Mouse (Mus musculus) embryonic facial prominence, embryonic 15.5 days (tissue): ENCODE data around the gene Mex3b. TPM values are rescaled to one million over a fixed set of nuclear protein-coding genes. Genes with fewer than 3 reads are reported as not detected.
A peak's percentile ranks its signal among the peaks of the same experiment; 100 is the strongest.

Experiments
- ATAC-seq: fragments of 200-750 bp; cut with Nextera tagmentation; 2 replicates; pipeline ENCODE4 v1.8.0; 2017; ENCODE audit warnings: low read depth, moderate TSS enrichment; ENCODE audit not compliant: insufficient number of reproducible peaks, low FRiP score, low TSS enrichment
- H3K27ac ChIP-seq: fragments of 300-500 bp; sonication (generic); replicated peaks from 2 replicates; pipeline ENCODE4 v1.5.1; 2015; ENCODE audit warnings: mild to moderate bottlenecking, inconsistent platforms
- H3K27me3 ChIP-seq: fragments of 300-500 bp; sonication (generic); 2 replicates; pipeline ENCODE4 v1.6.1; 2015; ENCODE audit warnings: inconsistent platforms
- H3K36me3 ChIP-seq: fragments of 300-500 bp; sonication (generic); 2 replicates; pipeline ENCODE4 v1.6.1; 2015; ENCODE audit warnings: mild to moderate bottlenecking, inconsistent platforms
- H3K4me1 ChIP-seq: fragments of 300-500 bp; sonication (generic); 2 replicates; pipeline ENCODE4 v1.6.1; 2015; ENCODE audit warnings: inconsistent platforms
- H3K4me2 ChIP-seq: fragments of 300-500 bp; sonication (generic); replicated peaks from 2 replicates; pipeline ENCODE4 v1.6.1; 2015; ENCODE audit warnings: mild to moderate bottlenecking, inconsistent platforms
- H3K4me3 ChIP-seq: fragments of 300-500 bp; sonication (generic); replicated peaks from 2 replicates; pipeline ENCODE4 v1.5.1; 2015; ENCODE audit warnings: mild to moderate bottlenecking, inconsistent platforms
- H3K9ac ChIP-seq: fragments of 300-500 bp; sonication (generic); 2 replicates; pipeline ENCODE4 v1.6.1; 2015; ENCODE audit warnings: inconsistent platforms
- H3K9me3 ChIP-seq: fragments of 300-500 bp; sonication (generic); replicated peaks from 2 replicates; pipeline ENCODE4 v1.6.1; 2016; ENCODE audit warnings: inconsistent platforms
- WGBS: fragments of 180-500 bp; shearing (Covaris S2); methylation state at CpG from one replicate; pipeline ENCODE4 v1.1.7; 2015; 5-methylcytosine and 5-hydroxymethylcytosine counted together
- polyA plus RNA-seq: library from polyadenylated mRNA; unstranded; fragments of >200 nt; fragmentation: Nextera tagmentation; extraction: Ambion mirVana; gene quantifications from 2 replicates; pipeline ENCODE4 v1.2.1, GENCODE M21; 2015

The Mex3b gene
- polyA plus RNA-seq, 1 experiment from 2014 or later, result 17.2 TPM

GRCm38 (mm10) chr7:82850756-82851155 is 16.4 kb upstream of the Mex3b start:
- H3K9ac ChIP-seq, result no peak overlapping the region
- ATAC-seq, result no peak

DNA sequence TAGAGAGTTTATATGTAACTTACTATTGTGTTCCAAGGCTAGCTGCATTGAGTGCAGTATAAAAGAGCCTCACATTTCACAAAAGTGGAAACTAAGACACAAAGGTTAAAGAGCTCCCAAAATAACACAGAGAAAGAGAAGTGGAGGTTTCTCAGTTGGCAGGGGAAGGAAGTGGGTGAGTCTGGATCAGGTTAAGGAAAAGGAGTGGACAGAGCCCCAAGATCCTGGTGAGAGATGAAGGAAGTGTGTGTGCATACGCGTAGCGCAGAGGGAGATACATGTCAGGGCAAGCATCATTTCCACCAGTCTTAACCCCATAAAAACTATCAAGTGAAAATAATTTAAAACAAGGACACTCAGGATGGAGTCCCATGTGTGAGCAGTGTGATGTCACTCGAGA is 15.5 kb upstream of the Mex3b start:
- ATAC-seq, result no peak
- H3K36me3 ChIP-seq, result no peaks in the 10 kb centered on the region
- H3K27ac ChIP-seq, result no peak overlapping the region
- no peak overlapping the region for H3K9ac ChIP-seq
- H3K4me1 ChIP-seq, result peaks cover 8% of the 10 kb centered on the region
- H3K4me2 ChIP-seq, result no peak overlapping the region
- H3K27me3 ChIP-seq, result no peaks in the 10 kb centered on the region
- no peaks in the 10 kb centered on the region for H3K9me3 ChIP-seq
- 85% methylated on average over 4 of the region's 4 CpGs for WGBS
- H3K4me3 ChIP-seq, result no peak overlapping the region

More at GRCm38 (mm10) chr7:82850756-82851155, 16.4 kb upstream of the Mex3b start:
- Histone ChIP-seq H3K4me2 (no peak overlapping the region), H3K9me3 (no peaks in the 10 kb centered on the region), H3K36me3 (no peaks in the 10 kb centered on the region), H3K4me1 (peaks cover 8% of the 10 kb centered on the region), H3K27me3 (no peaks in the 10 kb centered on the region), H3K27ac (no peak overlapping the region), H3K4me3 (no peak overlapping the region)
- WGBS, result 66% methylated on average over 3 of the region's 3 CpGs

DNA sequence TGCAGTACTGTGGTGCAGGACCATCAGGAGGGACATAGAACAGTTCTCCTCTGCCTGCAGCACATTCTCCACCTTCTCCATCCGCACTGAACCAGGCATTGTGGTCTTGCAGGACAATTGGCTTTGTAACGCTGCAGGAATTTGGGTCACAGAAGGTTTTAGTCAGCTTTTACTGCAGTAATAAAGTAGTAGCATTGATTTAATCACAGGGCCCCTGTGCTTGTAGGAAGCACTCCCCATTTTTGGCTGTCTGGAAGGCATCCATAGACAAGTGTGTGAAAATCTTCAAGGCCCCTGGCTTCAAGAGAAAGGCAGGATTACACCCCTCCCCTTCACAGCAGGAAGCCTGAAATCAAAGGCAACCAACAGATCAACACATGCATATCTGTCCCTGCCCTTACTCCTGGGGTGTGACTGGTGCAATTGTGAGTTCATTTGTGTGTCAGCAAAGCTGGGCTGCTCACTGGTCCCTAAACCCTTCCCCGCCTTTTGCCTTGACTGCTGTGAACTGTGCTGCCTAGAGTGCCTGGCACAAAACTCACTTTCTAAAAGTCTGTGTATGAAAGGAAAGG is 12.9 kb upstream of the Mex3b start:
- no peak for ATAC-seq
- no peak overlapping the region for H3K4me2 ChIP-seq
- no peak overlapping the region for H3K4me3 ChIP-seq
- 35% methylated on average over 3 of the region's 3 CpGs for WGBS
- no peaks in the 10 kb centered on the region for H3K36me3 ChIP-seq
- no peaks in the 10 kb centered on the region for H3K27me3 ChIP-seq
- H3K9ac ChIP-seq, result no peak overlapping the region
- H3K27ac ChIP-seq, result 0 out of 2 replicates have a peak overlapping the region, but pooled peaks have one; percentile 3
- H3K4me1 ChIP-seq, result peaks cover 8% of the 10 kb centered on the region
- no peaks in the 10 kb centered on the region for H3K9me3 ChIP-seq

DNA sequence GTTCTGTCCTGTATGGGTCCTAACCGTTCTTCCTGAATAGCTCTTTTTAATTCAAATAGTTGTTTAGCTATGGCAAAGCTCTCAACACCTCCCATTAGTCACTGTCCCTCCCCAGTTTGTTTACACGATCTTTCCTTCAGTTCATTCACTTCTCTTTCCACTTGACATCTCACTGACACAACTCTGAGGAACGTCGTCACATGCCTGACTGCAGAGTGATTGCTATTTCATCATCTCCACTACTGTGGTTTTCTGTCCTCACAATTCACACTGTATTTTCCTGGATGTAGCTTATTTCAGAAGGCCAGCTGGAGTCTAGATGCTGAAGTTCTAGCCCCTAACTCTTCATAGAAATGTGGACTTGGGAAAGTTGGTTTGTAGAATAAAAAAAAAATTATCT is 8.5 kb upstream of the Mex3b start:
- ATAC-seq, result no peak
- H3K36me3 ChIP-seq, result no peaks in the 10 kb centered on the region
- WGBS, result 59% methylated on average over 4 of the region's 4 CpGs
- no peak overlapping the region for H3K4me3 ChIP-seq
- H3K27me3 ChIP-seq, result no peaks in the 10 kb centered on the region
- no peak overlapping the region for H3K27ac ChIP-seq
- no peak overlapping the region for H3K4me2 ChIP-seq
- no peaks in the 10 kb centered on the region for H3K9me3 ChIP-seq
- peaks cover 8% of the 10 kb centered on the region for H3K4me1 ChIP-seq
- H3K9ac ChIP-seq, result no peak overlapping the region

- Histone ChIP-seq H3K27me3 (no peaks in the 10 kb centered on the region), H3K27ac (no peak overlapping the region), H3K4me2 (no peak overlapping the region), H3K4me3 (no peak overlapping the region), H3K9me3 (no peaks in the 10 kb centered on the region), H3K4me1 (peaks cover 12% of the 10 kb centered on the region), H3K9ac (no peak overlapping the region), H3K36me3 (no peaks in the 10 kb centered on the region)
- WGBS, result 63% methylated on average over 2 of the region's 2 CpGs
- ATAC-seq, result no peak
Observed at GRCm38 (mm10) chr7:82860626-82861025, 6.5 kb upstream of the Mex3b start.

DNA sequence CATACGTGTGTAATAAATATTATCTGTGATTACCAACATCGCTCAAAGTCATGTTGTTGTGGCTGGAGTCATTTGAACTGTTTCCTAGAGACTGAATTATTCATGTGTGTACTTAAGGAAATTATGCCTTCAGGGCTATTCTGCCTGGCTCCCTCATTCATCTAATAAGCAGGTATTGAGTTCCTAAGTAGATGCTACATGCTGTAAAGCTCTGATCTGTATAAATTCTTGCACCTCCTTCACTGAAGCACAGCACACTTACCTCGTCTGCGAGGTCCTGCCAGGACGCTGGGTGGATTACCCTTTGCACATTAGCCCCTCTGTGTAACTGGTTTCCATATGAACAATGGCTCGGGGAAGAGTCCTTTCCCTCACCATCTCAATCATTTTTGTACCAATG is 3.8 kb upstream of the Mex3b start:
- H3K4me1 ChIP-seq, result peaks cover 12% of the 10 kb centered on the region
- no peak overlapping the region for H3K4me3 ChIP-seq
- WGBS, result 42% methylated on average over 6 of the region's 6 CpGs
- peak overlapping the region; percentile 12; the same call in 1 of the 2 replicates for H3K27ac ChIP-seq
- no peaks in the 10 kb centered on the region for H3K9me3 ChIP-seq
- H3K4me2 ChIP-seq, result no peak overlapping the region
- no peak overlapping the region for H3K9ac ChIP-seq
- no peaks in the 10 kb centered on the region for H3K27me3 ChIP-seq
- H3K36me3 ChIP-seq, result no peaks in the 10 kb centered on the region
- ATAC-seq, result no peak

- H3K36me3 ChIP-seq, result no peaks in the 10 kb centered on the region
- peaks cover 19% of the 10 kb centered on the region for H3K4me1 ChIP-seq
- no peaks in the 10 kb centered on the region for H3K27me3 ChIP-seq
- peak overlapping the region; percentile 82 for H3K4me3 ChIP-seq
- WGBS, result 37% methylated on average over 8 of the region's 8 CpGs
- H3K27ac ChIP-seq, result peak overlapping the region; percentile 99
- H3K4me2 ChIP-seq, result peak overlapping the region; percentile 94
- no peaks in the 10 kb centered on the region for H3K9me3 ChIP-seq
- H3K9ac ChIP-seq, result no peak overlapping the region
- no peak for ATAC-seq
Observed at GRCm38 (mm10) chr7:82864260-82864990, 2.7 kb upstream of the Mex3b start.

GRCm38 (mm10) chr7:82864991-82865771 is 2.0 kb upstream of the Mex3b start:
- Histone ChIP-seq H3K4me2 (peak overlapping the region; percentile 94), H3K9ac (peak overlapping the region; percentile 61), H3K4me3 (peak overlapping the region; percentile 82), H3K4me1 (peaks cover 27% of the 10 kb centered on the region), H3K36me3 (0 out of 2 replicates have a peak, but pooled peaks cover 7% of the 10 kb centered on the region), H3K27me3 (no peaks in the 10 kb centered on the region), H3K27ac (peak overlapping the region; percentile 99), H3K9me3 (no peaks in the 10 kb centered on the region)
- WGBS, result 2% methylated on average over 22 of the region's 22 CpGs
- ATAC-seq, result no peak

DNA sequence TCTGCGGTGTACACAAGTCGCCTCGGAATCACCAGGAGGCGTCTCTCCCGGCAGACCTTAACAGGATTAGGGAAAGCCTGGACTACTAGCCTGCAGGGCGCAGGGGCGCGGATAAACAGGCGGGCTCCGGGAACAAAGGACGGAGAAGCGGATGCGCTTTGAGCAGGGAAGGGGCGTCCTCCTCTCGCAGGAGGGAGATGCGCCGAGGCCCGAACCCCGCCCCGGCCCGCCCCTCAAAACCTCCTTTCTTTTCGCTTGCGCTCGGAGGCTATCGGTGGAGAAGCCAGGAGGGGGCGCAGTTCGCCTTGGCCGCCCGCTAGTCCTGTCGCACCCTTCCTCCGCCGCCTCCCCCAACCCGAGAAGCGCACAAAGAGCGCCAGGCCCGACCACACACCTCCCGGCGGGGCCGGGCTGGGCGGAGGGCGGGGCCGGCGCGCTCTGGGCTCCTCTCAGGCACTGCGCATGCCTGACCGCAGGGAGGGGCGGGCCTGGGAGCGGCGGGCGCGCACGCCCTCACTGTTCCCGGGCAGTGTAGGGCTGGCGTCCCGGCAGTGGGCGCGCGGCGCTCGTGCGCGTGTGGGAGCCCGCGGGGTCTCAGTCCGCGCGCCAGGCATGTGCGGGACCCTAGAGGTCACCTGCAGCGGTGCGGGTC is 1.2 kb upstream of the Mex3b start:
- 0% methylated on average over 65 of the region's 70 CpGs for WGBS
- peak; percentile 95 for ATAC-seq
- Histone ChIP-seq H3K36me3 (0 out of 2 replicates have a peak, but pooled peaks cover 7% of the 10 kb centered on the region), H3K4me2 (peak overlapping the region; percentile 94), H3K9ac (peak overlapping the region; percentile 72), H3K27me3 (no peaks in the 10 kb centered on the region), H3K27ac (peak overlapping the region; percentile 99), H3K9me3 (no peaks in the 10 kb centered on the region), H3K4me1 (peaks cover 27% of the 10 kb centered on the region), H3K4me3 (peak overlapping the region; percentile 82)

DNA sequence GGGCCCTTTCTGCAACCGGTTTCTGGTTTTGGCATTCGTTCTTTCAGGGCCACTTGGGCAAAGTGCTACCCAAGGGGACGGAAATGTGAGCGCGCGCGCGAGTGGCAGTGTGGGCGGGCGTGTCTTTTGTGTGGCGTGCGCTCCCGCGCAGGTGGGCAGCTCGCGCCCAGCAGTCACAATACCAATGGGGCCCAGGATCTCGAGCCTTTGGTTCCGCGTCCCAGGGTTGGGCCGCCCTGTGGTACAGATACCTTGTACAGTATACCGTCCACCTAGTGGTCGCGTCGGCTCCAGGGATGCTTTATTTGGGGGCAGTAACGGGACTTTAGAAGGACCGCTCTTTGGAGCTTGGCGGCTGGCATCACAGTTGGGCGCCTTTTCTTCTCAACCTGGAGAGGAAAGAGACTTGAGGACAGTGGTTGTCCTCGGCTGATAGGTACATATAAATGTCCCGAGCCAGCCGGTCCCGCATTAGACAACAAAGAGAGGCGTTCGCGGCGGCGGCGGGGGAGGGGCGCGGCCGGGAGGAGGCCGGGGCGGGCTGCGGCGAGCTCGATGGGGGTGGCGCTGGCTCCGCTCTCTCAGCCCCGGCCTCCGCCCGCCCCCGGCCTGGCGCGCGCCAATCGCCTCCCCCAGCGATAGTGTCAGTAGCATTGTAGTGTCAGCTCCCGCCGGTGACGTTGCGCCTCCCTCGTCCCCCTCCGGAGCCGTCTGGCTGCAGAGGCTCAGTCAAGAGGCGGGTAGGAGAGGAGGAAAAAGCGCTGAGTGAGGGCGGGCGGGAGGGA is 455 bp upstream of the Mex3b start:
- H3K9ac ChIP-seq, result peak overlapping the region; percentile 72
- WGBS, result 1% methylated on average over 51 of the region's 68 CpGs
- 0 out of 2 replicates have a peak, but pooled peaks cover 7% of the 10 kb centered on the region for H3K36me3 ChIP-seq
- H3K9me3 ChIP-seq, result no peaks in the 10 kb centered on the region
- peak overlapping the region; percentile 99 for H3K27ac ChIP-seq
- no peaks in the 10 kb centered on the region for H3K27me3 ChIP-seq
- H3K4me2 ChIP-seq, result peak overlapping the region; percentile 94
- peaks cover 27% of the 10 kb centered on the region for H3K4me1 ChIP-seq
- H3K4me3 ChIP-seq, result peak overlapping the region; percentile 82
- ATAC-seq, result peak; percentile 87
